Mouse (Mus musculus) heart, adult 8-10 months (tissue): Measurements from ENCODE around the gene Rfxank. TPM values are rescaled to one million over a fixed set of nuclear protein-coding genes. Genes with fewer than 3 reads are reported as not detected.

Experiments used
- DNase-seq: peaks from one replicate; pipeline ENCODE4 v3.0.0; 2022; ENCODE audit warnings: low spot score
- total RNA-seq, 4 experiments: library from RNA; stranded (reverse); gene quantifications; 2 replicates each; pipeline ENCODE4 v1.2.4; 2022

Rfxank gene
- 10 to 100 TPM; 16.7 to 22.7 (median 18.8) TPM for total RNA-seq

- peak; percentile 99 for DNase-seq
Observed at GRCm38 (mm10) chr8:70139026-70139857, at the start of gene Rfxank, which contains the start of the genes Borcs8 and Mef2b. Rfxank (minus strand) TSS chr8:70139154. Borcs8 (plus strand) TSS chr8:70139499. Mef2b (plus strand) TSS chr8:70139711.

DNA sequence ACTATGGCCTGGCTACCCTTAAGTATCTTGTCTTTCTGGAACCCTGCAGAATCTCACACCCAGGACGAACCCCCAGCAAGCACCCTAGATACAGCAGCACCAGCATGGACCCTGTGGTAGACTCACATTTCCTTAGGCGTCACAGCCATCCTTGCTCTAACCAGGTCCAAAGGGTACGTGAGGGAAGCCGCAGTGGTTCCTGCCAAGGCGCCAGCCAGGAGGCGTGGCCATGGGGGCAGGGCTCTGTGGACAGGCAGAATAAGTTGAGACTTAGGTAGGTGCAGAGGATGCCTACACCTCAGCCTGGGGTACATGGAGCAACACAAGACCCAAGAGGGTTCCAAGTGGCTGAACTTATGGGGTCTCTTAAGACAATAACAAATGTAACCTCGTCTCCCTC is 49.8 kb upstream of the Rfxank start:
- no peak for DNase-seq

DNA sequence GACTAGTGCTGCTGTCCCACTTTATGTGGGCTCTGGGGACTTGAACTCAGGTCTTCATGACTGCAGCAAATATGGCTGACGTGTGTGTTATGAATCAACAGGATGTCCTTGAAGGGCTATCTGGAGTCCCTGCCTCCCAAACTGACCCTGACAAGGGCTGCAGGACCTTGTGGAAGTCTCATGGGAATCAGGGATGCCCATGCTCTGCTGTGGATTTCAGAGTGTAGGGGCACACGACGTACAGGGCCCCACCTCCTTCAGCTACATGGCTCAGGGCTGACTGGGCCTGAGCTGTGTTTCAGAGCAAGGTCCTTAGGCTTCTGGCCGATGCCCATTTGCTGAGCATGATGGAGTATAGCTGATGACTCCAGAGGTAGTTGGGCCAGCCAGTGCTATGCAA is 44.2 kb upstream of the Rfxank start:
- DNase-seq: no peak

GRCm38 (mm10) chr8:70181903-70182252 is 42.9 kb upstream of the Rfxank start:
- no peak for DNase-seq

DNA sequence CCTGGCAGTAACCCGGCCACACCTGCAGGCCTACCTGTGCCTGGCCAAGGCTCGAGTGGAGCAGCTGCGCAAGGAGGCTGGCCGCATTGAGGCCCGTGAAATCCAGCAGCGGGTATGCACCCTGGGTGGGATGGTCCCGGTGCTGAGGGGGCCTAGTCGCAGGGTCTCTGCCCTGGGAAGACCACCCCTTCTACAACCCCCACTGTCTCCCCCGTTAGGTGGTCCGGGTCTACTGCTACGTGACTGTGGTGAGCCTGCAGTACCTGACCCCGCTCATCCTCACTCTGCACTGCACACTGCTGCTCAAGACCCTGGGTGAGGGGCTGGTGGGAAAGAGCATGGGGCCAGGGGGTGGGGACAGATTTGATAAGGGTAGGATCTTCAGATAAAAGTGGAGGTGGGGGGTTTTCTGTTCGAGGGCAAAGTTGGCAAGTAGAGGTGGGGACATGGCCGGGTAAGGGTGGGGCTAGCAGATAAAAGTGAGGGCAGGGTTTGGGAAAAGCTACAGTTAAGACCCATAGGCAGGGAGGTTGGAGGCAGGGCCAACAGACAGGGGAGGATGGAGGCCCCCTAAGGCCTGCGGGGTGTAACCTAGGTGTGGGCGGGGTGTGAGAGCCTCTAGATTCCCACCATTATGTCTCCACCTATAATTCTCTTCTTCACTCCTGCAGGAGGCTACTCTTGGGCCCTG is 42.4 kb upstream of the Rfxank start:
- no peak for DNase-seq

DNA sequence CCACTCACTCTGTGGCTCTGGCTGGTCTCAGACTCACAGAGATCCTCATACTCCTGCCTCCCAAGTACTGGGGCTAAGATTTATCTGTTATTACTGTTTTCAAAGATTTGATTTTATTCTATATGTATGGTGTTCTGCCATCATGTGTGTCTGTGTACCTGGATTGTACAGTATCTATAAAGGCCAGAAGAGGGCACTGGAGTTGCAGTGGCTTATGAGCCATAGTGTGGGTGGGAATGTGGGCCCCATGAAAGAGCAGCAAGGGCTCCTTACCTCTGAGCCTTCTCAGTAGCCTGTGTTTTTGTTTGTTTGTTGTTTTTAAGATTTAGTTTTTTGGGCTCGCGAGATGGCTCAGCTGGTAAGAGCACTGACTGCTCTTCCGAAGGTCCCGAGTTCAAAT is 40.1 kb upstream of the Rfxank start:
- no peak for DNase-seq

- no peak for DNase-seq
Observed at GRCm38 (mm10) chr8:70178231-70178630, 39.3 kb upstream of the Rfxank start.

GRCm38 (mm10) chr8:70174079-70174478 is 35.1 kb upstream of the Rfxank start:
- no peak for DNase-seq

GRCm38 (mm10) chr8:70173320-70173719 is 34.4 kb upstream of the Rfxank start:
- no peak for DNase-seq

DNA sequence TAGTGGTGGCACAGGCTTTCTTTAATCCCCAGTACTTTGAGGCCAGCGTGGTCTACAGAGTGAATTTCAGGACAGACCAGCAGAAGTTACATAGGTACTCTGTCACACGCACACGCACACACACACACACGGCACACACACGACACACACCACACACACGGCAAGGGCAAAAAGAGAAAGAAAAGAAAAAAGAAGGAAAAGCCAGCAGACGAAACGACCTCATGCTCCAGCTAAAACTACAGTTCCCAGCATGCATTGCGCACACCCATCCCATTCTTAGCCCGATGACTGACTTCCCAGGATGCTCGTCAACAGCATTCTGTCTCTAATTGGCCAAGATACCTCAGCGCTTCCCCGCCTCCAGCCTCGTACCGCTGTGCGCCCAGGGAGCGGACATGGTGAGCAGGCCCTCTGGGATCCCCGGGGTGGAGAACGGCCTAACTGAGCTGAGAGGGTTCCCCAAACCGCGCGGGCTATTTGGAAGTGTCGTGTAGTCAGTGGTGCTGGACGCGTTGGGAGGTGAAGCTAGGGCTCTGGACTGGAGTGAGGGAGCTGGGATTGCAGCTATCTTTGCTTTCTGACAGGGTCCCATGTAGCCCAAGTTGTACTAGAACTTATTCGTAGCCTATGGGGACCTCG is 33.2 kb upstream of the Rfxank start, which contains the start of gene Tmem161a:
Tmem161a (plus strand) TSS at position 314 of the 639 bp plus-strand sequence.
- peak; percentile 95 for DNase-seq

DNA sequence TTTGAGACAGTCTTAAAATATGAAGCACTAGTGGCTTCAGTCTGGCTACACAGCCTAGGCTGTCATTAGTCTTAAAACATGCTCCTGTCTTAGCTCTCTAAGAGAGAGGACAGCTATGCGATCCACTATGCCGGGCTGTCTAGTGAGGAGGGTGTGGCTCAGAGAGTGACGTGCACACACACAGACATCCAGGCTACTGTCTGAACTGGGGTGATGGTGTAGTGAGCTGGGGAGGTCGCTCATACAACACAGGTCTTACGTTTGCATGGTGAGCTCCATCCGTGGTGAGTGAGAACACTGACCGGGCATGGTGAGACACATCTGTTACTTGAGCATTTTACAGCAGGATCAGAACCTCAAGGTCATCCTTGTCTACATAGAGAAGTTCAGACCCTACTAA is 32.3 kb upstream of the Rfxank start:
- no peak for DNase-seq

DNA sequence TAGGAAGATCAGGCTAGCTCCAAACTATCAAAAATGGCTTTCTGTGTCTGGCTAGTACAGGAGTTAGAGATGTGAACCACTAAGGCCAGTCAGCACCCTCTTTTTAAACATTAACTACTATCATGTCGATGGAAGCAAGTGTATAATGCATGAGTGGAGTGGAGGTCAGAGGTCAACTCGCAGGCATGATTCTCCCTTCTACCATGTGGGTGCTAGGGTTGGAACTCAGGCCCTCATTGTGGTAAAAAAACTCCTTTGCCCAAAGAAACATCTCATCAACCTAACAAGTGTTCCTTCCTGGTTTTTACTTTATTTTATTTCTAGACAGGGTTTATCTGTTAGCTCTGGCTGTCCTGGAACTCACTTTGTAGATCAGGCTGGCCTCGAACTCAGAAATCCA is 31.8 kb upstream of the Rfxank start:
- no peak for DNase-seq

DNA sequence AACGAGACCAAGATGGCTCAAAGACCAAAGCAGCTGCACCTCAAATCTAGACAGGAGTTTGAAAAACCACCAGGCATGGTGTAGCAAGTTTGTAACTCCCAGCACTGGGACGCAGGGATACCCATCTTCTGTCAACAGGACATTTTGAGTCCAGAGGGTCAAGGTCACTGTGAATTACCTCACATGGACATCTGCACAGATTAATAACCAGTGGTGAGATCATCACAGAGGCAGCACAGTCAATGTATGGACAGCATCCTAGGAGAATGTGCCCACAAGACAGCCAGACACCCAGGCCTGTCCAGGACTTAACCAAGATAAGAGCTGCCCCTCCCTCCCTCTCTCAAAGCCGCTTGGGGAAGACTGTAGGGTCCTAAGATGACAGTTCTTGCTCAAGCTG is 31.2 kb upstream of the Rfxank start:
- DNase-seq: no peak

DNA sequence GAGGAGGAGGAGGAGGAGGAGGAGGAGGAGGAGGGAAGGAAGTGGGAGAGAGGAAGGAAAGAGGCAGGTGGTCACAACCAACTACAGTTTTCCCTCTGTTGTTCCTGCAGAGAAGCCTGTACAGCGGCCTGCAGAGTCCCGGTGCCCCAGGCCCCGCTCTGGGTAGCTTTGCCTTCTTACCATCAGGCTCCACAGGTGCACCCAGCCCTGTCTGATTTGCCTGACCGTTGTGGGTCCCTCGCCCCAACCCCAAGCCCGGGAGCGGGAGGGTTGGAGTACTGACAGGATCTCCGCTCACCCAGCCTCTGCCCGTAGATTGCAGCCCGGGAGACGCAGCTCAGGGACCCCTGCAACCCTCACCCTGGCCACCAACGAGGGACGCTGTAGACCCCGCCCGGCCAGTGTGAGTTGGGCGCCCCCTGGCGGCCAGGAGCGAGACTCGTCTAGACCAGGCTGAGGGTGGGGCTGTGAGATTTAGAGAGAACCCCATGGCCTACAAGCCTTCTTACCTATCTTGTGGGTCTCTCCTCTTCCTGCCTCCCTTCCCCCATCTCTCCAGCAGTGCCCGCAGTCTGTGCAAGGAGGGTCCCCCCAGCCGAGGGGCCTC is 27.7 kb upstream of the Rfxank start:
- DNase-seq: peak; percentile 42

DNA sequence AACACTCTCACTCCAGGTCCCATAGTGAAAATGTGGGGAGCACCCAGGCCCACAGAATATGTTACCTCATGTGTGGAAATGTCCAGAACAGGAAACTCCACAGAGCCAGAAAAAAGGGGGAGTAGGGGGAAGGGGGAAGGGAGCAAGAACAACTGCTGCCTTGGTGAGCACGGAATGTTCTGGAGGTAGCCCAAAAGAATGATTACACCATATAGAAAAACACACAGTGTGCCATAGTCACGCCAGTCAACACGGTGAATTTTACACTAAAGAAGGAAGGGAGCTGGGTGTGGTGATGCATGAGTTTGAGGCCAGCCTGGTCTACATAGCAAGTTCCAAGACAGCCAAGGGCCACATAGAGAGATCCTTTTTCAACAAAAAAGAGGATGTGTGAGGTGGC is 24.4 kb upstream of the Rfxank start:
- no peak for DNase-seq

- no peak for DNase-seq
Observed at GRCm38 (mm10) chr8:70160015-70160414, 21.1 kb upstream of the Rfxank start.

- DNase-seq: no peak
Observed at GRCm38 (mm10) chr8:70159211-70159610, 20.3 kb upstream of the Rfxank start.

- peak; percentile 33 for DNase-seq
Observed at GRCm38 (mm10) chr8:70158069-70158853, 19.3 kb upstream of the Rfxank start.

GRCm38 (mm10) chr8:70157240-70157800 is 18.4 kb upstream of the Rfxank start:
- no peak for DNase-seq

GRCm38 (mm10) chr8:70152537-70153257 is 13.7 kb upstream of the Rfxank start:
- peak; percentile 41 for DNase-seq
